Mouse (Mus musculus) urinary bladder, postnatal 10 days (tissue): ENCODE data around the gene Tpm3-rs7.
"Not testable (repeated sequence)": the region's sequence is repeated elsewhere in the genome, so short reads cannot be mapped to it uniquely, and the experiment has no call there.

Experiments used
- DNase-seq: peaks from one replicate; pipeline ENCODE4 v3.0.0; 2022; ENCODE audit warnings: low spot score

The Tpm3-rs7 gene

DNA sequence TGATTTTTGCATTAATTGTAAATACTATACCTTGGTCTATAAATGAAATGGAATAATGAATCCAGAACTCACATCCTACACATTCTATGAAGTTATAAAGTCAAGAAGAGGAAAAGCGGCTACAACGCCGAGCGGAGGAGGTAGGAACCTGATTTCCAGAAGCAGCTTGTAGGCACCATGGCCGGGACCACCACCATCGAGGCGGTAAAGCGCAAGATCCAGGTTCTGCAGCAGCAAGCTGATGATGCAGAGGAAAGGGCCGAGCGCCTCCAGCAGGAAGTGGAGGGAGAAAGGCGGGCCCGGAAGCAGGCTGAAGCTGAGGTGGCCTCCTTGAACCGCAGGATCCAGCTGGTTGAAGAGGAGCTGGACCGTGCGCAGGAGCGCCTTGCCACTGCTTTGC lies at the start of gene Tpm3-rs7:
Gene Tpm3-rs7 (plus strand): TSS at position 110 of the 400 bp plus-strand sequence.
- not testable (repeated sequence) for DNase-seq

GRCm38 (mm10) chr14:113317023-113317422 lies 2.6 kb downstream of the Tpm3-rs7 start:
- no peak for DNase-seq

DNA sequence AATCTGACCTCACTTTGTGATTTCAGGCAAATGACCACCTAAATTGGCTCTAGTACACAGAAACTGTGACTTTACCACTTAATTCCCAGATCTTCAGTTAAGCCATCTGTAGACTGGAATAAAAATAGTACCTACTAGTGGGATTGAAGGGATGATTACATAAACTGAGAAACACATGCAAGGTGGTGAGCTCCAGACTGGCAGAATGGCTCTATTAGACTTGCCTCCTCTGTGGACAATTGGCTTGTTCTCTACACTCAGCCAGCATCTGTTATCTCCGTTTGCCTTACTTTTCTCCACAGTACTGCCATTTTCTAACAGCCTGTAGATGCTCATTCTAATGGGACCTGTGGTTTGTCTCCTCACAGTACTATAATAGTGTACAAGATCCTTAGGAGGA lies 49.0 kb downstream of the Tpm3-rs7 start:
- DNase-seq = no peak
